Mouse (Mus musculus): ENCODE data around the gene 2610042L04Rik.
"Not testable (repeated sequence)": the region's sequence is repeated elsewhere in the genome, so short reads cannot be mapped to it uniquely, and the experiment has no call there.

2610042L04Rik gene

DNA sequence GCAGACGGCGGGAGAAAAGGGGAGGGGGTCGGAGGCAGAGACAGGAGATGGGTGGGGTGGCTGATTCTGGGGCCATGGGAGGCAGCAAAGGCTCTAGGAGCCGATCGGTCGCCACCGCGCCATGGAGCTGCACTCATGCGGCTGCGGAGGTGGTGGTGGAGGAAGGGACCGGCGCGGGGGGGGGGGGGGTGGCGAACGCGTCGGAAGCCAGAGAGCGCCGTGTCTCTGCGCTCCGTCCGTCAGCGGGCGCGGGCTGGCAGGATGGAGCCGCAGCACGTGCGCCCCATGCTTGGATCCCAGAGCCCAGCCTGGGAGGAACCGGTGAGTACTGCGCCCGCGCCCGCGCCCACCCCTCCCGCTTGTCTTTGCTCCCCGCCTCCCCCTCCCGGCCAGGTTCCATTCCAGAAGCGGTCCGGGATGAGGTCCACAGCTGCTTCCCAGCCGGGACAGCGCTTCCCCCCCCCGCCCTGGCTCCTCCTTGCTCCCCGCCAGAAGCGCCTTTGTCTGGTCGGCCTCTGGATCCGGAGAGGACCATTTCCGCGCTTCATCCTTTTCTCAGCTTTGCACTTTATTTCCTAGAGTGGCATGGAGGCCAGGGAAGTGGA, at the start of gene 2610042L04Rik:
Gene 2610042L04Rik, plus strand, starts transcription at position 288 of the 605 bp plus-strand sequence.
- not testable (repeated sequence) for DNase-seq (ENCODE audit: low read depth)

DNA sequence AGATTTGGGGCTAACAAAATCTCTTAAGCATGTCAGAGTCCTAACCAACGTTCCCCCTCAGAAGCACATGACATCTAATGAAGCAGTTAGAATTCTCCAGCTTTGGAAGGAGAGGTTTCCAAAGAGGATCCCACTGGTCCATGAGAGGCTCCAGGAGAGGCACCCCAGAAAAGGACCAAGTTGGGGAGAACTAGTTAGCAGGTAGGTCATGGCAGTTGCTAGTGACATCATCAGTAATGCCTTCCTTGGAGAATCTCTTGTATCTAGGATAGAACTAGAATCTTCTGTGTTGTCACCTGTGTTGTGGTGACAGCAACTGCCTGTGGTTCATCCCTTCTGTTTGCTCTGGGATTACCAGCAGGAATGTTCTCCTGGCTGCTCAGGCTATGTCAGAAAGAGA, 17.6 kb upstream of the 2610042L04Rik start, which contains the start of gene Gm3149:
Gene Gm3149, plus strand, starts transcription at position 301 of the 400 bp plus-strand sequence.
- DNase-seq (ENCODE audit: low read depth), result not testable (repeated sequence)

DNA sequence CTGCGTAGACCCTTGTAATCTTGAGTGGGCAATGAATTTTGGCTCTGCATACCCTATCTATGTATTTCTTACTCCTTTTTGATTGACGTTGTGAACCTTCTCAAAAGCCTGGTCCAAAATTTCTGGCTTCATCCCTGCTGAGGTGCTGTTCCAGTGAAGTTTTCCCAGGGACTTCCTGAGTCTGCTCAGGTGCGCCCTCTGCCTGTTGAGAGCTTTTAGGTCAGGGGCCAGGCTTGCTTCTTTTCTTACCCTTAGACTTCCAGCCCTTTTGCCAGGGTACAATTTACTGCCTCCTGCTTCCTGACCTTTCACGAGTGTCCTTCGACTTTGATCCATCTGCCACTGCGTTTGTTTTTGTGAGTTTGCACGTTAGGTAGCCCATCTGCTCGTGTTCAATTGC, 943 bp downstream of the 2610042L04Rik start:
- DNase-seq (ENCODE audit: low read depth), result not testable (repeated sequence)

DNA sequence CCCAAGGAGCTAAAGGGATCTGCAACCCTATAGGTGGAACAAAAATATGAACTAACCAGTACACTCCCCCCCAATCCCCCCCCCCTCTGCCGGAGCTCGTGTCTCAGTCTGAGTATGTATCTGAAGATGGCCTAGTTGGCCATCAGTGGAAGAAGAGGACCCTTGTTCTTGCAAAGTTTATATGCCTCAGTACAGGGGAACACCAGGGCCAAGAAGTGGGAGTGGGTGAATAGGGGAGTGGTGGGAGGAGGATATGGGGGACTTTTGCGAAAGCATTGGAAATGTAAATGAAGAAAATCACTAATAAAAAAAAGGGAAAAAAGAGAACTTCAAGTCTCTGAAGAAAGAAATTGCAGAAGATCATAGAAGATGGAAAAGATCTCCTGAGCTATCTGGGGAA, 34.4 kb downstream of the 2610042L04Rik start:
- DNase-seq (ENCODE audit: low read depth), result not testable (repeated sequence)

DNA sequence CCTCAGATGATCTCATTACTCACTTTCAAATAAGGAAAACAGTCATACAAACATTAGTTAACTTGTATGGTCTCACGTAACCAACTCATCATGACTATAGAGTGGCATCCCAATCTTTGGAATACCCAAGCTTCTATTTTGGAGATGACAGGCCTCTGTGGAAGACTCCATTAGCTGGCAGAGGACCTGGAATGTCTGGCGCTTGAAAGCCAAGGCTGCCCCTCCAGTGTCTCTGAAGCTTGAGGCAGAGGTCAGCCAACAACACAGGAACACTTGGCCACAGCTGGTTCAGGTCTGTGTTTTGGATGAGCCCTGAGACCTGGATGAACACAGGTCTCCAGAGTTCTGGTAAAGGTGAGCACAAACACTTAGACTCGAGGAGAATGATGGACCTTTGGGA, 35.1 kb downstream of the 2610042L04Rik start:
- not testable (repeated sequence) for DNase-seq (ENCODE audit: low read depth)

DNA sequence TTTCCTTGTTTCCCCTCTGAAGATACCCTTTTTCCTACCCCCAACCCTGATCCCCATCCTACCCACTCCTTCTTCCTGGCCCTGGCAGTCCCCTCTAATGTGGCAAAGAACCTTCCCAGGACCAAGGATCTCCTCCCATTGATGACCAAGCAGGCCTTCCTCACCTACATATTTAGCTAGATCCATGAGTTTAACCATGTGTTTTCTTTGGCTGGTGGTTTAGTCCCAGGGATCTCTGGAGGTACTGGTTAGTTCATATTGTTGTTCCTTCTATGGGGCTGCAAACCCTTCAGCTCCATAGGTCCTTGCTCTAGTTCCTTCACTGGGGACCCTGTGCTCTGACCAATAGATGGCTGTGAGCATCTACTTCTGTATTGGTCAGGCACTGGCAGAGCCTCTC, 43.3 kb downstream of the 2610042L04Rik start:
- not testable (repeated sequence) for DNase-seq (ENCODE audit: low read depth)

DNA sequence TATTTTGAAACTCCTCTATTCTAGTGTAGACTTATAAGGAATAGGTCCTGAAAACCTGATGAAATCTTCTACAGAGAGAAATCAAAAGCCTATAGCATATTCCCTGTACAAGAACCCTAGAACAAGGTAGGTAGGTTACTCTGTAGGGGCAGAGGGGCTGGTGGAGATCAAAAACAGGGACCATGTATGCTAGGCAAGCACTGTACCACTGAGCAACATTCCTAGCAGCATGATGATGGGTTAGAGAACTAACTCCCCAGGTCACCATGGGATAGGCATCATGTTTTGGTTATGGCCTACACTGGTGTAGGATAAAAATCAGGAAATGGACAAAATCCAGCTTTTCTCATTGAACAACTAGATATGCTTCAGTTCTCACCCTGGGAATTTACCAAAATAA, 51.0 kb downstream of the 2610042L04Rik start:
- DNase-seq (ENCODE audit: low read depth), result not testable (repeated sequence)

DNA sequence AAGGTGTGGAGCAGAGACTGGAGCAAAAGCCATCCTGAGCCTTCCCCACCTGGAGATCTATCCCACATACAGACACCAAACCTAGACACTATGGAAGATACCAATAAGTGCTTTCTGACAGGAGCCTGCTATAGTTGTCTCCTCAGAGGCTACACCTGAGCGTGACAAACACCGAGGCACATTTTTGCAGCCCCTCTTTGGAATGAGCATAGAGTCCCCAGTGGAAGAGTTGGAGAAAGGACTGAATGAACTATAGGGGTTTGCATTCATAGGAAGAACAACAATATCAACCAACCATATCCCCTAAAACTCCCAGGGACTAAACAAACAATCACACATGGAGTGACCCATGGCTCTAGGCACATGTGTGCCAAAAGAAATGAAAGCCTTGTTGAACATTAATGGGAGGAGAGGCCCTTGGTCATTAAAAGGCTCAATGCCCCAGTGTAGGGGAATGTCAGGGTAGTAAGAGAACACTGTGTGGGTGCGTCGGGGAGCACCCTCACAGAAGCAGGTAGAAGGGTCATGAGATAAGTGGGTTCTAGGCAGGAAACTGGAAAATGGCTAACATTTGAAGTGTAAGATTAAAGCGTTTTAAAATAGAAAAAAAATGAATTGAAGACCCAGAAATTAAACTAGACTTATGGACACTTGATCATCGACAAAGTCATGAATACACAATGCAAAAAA, 58.4 kb downstream of the 2610042L04Rik start:
- DNase-seq (ENCODE audit: low read depth), result not testable (repeated sequence)

DNA sequence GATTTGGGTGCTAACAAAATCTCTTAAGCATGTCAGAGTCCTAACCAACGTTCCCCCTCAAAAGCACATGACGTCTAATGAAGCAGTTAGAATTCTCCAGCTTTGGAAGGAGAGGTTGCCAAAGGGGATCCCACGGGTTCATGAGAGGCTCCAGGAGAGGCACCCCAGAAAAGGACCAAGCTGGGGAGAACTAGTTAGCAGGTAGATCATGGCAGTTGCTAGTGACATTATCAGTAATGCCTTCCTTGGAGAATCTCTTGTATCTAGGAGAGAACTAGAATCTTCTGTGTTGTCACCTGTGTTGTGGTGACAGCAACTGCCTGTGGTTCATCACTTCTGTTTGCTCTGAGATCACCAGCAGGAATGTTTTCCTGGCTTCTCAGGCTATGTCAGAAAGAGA, 62.7 kb downstream of the 2610042L04Rik start, which contains the start of gene Gm3159:
Gene Gm3159, plus strand, starts transcription at position 301 of the 400 bp plus-strand sequence.
- DNase-seq (ENCODE audit: low read depth), result not testable (repeated sequence)

DNA sequence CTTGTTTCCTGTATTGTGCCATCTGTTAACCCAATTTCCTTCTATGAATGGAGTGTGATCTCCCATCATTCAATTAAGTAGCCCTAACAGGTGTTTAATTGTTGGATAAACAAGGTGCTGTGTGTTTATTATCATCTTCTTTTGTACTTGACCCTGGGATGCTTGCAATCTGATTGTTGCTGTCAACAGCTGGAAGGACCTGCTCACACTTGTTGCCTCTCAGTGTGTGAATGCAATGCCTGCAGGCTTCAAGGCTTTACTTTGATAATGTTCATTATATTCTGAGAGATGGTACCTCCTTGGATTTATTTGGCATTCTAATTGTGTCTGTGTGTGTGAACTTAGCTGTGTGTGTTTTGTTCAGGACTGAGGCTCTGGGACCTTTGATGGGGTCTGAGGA, 64.1 kb downstream of the 2610042L04Rik start:
- not testable (repeated sequence) for DNase-seq (ENCODE audit: low read depth)

DNA sequence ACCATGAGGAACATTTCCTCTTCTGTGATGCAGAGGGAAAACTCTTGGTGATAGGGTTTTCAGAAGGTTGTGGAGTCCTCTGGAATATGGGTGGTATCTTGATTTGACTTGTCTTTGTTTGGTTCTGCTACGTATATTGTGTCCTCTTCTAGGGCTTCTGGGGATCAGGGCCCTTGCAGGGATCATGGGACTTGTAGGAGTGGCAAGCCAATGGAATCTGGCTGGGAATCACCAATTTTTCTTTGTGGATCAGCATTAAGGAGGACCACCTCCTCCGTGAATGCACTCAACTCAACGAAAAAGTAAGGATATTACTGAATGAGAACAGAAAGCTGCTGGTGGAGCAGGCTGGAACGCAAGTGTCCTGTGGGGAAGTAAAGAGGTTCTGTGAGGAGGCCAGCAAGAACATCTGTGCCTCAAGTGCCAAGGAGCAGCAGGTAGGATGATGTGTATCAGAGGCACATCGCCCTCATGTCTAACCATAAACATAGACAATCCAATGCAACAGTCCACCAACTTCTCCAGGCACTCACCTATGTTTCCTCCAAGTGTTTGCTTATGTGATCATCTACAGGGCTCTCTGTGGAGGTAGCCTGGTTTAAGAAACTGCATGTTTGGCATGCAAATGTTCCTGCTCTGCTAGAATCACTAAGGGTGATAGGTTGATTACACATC, 65.7 kb downstream of the 2610042L04Rik start:
- DNase-seq (ENCODE audit: low read depth), result not testable (repeated sequence)

DNA sequence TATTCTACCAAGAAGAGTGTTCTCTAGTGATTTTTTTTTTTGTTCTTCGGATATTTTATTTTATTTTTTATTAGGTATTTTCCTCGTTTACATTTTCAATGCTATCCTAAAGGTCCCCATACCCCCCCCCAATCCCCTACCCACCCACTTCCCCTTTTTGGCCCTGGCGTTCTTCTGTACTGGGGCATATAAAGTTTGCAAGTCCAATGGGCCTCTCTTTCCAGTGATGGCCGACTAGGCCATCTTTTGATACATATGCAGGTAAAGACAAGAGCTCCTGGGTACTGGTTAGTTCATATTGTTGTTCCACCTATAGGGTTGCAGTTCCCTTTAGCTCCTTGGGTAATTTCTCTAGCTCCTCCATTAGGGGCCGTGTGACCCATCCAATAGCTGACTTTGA, 66.7 kb downstream of the 2610042L04Rik start:
- DNase-seq (ENCODE audit: low read depth), result not testable (repeated sequence)

DNA sequence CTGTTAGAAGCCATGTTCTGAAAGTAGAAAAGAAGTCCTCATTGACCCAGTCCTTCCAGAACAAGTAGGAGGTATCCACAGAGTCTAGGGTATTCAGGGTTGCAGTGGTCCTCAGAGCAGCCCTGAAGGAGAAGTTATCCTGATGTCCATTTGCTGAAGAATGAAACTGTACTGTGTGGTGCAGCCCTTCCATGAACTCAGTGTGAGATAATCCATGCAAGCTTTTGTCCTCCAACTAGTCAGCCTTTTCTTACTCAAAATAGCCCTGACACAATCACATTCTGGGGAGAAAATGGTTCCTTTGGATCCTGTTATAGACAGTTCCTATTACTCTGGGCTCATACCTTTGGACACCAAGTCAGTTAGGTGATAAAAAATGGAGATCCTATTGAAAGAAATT, 69.3 kb downstream of the 2610042L04Rik start:
- DNase-seq (ENCODE audit: low read depth), result not testable (repeated sequence)
